Mouse (Mus musculus) kidney, adult 2 months (tissue): Measurements from ENCODE around the gene Gemin6. TPM values are rescaled to one million over a fixed set of nuclear protein-coding genes. Genes with fewer than 3 reads are reported as not detected.
"Not testable (repeated sequence)": the region's sequence is repeated elsewhere in the genome, so short reads cannot be mapped to it uniquely, and the experiment has no call there.

Experiments used
- DNase-seq: peaks from one replicate; pipeline ENCODE4 v3.0.0; 2021
- H3K27ac ChIP-seq: fragments of 200-500 bp; 2 replicates; pipeline ENCODE4 v1.5.1; 2012; ENCODE audit warnings: low read depth, low read length, control low read depth, inconsistent platforms; ENCODE audit not compliant: insufficient read depth
- H3K27me3 ChIP-seq: fragments of 200-500 bp; replicated peaks from 2 replicates; pipeline ENCODE4 v1.6.1; 2012; ENCODE audit warnings: mild to moderate bottlenecking, moderate library complexity, low read length, inconsistent platforms; ENCODE audit not compliant: control insufficient read depth, insufficient read depth
- H3K36me3 ChIP-seq: fragments of 200-500 bp; 2 replicates; pipeline ENCODE4 v1.6.1; 2012; ENCODE audit warnings: mild to moderate bottlenecking, moderate library complexity, low read length, inconsistent platforms; ENCODE audit not compliant: control insufficient read depth, insufficient read depth
- H3K4me1 ChIP-seq: fragments of 200-500 bp; 2 replicates; pipeline ENCODE4 v1.6.1; 2011; ENCODE audit warnings: low read length; ENCODE audit not compliant: control insufficient read depth, insufficient read depth
- H3K4me3 ChIP-seq: fragments of 200-500 bp; 2 replicates; pipeline ENCODE4 v1.5.1; 2011; ENCODE audit warnings: mild to moderate bottlenecking, low read depth, low read length, control low read depth; ENCODE audit not compliant: insufficient read depth
- CTCF ChIP-seq: fragments of 200-500 bp; conservative IDR thresholded peaks from 2 replicates; pipeline ENCODE4 v1.5.1; 2011; ENCODE audit warnings: low read depth, mild to moderate bottlenecking, control low read depth, low read length, moderate library complexity, mixed read lengths; ENCODE audit not compliant: insufficient read depth, insufficient read length
- POLR2A ChIP-seq: fragments of 200-500 bp; IDR thresholded peaks from one replicate; pipeline ENCODE4 v1.6.1; 2011; ENCODE audit warnings: low read depth, low read length, control low read depth
- WGBS: fragments of 180-500 bp; shearing (Covaris S2); methylation state at CpG from one replicate; pipeline ENCODE4 v1.1.7; 2018; 5-methylcytosine and 5-hydroxymethylcytosine counted together
- polyA plus RNA-seq: library from polyadenylated mRNA; depleted of rRNA; stranded (reverse); fragments of >200 nt; gene quantifications from 2 replicates; pipeline ENCODE4 v1.2.3, GENCODE M21; 2012

Gene Gemin6
- polyA plus RNA-seq, 1 experiment = 2.9 TPM

GRCm38 (mm10) chr17:80220131-80220530, 4.1 kb upstream of the Gemin6 start:
- Histone ChIP-seq H3K27me3 (no peaks in the 10 kb centered on the region), H3K27ac (no peak overlapping the region), H3K4me3 (no peak overlapping the region), H3K4me1 (peaks cover 2% of the 10 kb centered on the region; the same call in 1 of the 2 replicates), H3K36me3 (no peaks in the 10 kb centered on the region)
- WGBS = 47% methylated on average over 2 of the region's 2 CpGs
- TF ChIP-seq CTCF = no peak
- no peak for TF ChIP-seq POLR2A
- DNase-seq = no peak

- no peak for TF ChIP-seq POLR2A
- TF ChIP-seq CTCF = no peak
- Histone ChIP-seq H3K36me3 (no peaks in the 10 kb centered on the region), H3K4me3 (no peak overlapping the region), H3K27me3 (no peaks in the 10 kb centered on the region), H3K27ac (no peak overlapping the region), H3K4me1 (peaks cover 2% of the 10 kb centered on the region; the same call in 1 of the 2 replicates)
- WGBS = 74% methylated on average over 9 of the region's 9 CpGs
- DNase-seq = no peak
Measured at GRCm38 (mm10) chr17:80221202-80221601, 3.0 kb upstream of the Gemin6 start.

- peak; percentile 32 for DNase-seq
- TF ChIP-seq POLR2A (no peak), CTCF (peak; percentile 34; the same call in 1 of the 2 replicates)
- Histone ChIP-seq H3K27me3 (no peaks in the 10 kb centered on the region), H3K27ac (no peak overlapping the region), H3K4me1 (peaks cover 2% of the 10 kb centered on the region; the same call in 1 of the 2 replicates), H3K4me3 (no peak overlapping the region), H3K36me3 (no peaks in the 10 kb centered on the region)
- 36% methylated on average over 3 of the region's 3 CpGs for WGBS
Measured at GRCm38 (mm10) chr17:80221890-80222628, 2.2 kb upstream of the Gemin6 start.

GRCm38 (mm10) chr17:80223829-80224228, 412 bp upstream of the Gemin6 start:
- no peak for DNase-seq
- H3K36me3 ChIP-seq = no peaks in the 10 kb centered on the region
- H3K27ac ChIP-seq = peak overlapping the region; percentile 72; the same call in 1 of the 2 replicates
- 5% methylated on average over 9 of the region's 9 CpGs for WGBS
- H3K4me1 ChIP-seq = peaks cover 2% of the 10 kb centered on the region; the same call in 1 of the 2 replicates
- no peak for TF ChIP-seq POLR2A
- TF ChIP-seq CTCF = no peak
- H3K4me3 ChIP-seq = peak overlapping the region; percentile 56
- no peaks in the 10 kb centered on the region for H3K27me3 ChIP-seq

GRCm38 (mm10) chr17:80225142-80225541, 901 bp downstream of the Gemin6 start:
- H3K36me3 ChIP-seq, H3K4me3 ChIP-seq, DNase-seq, H3K4me1 ChIP-seq, H3K27ac ChIP-seq, H3K27me3 ChIP-seq: not testable (repeated sequence)
- WGBS = 37% methylated on average over 5 of the region's 5 CpGs

- Histone ChIP-seq H3K27ac (no peak overlapping the region), H3K4me1 (no peaks in the 10 kb centered on the region; the same call in 1 of the 2 replicates), H3K27me3 (no peaks in the 10 kb centered on the region), H3K36me3 (no peaks in the 10 kb centered on the region), H3K4me3 (no peak overlapping the region)
- WGBS = 71% methylated on average over 2 of the region's 2 CpGs
- no peak for TF ChIP-seq POLR2A
- no peak for DNase-seq
Measured at GRCm38 (mm10) chr17:80229396-80229795, 5.2 kb downstream of the Gemin6 start.

GRCm38 (mm10) chr17:80233844-80234243, 9.6 kb downstream of the Gemin6 start:
- Histone ChIP-seq H3K36me3 (no peaks in the 10 kb centered on the region), H3K4me3 (no peak overlapping the region), H3K27me3 (no peaks in the 10 kb centered on the region), H3K27ac (no peak overlapping the region), H3K4me1 (no peaks in the 10 kb centered on the region)
- DNase-seq = no peak
- TF ChIP-seq POLR2A (no peak), CTCF (no peak)
- 97% methylated on average over 5 of the region's 5 CpGs for WGBS

GRCm38 (mm10) chr17:80234376-80234775, 10.1 kb downstream of the Gemin6 start:
- H3K27ac ChIP-seq = no peak overlapping the region
- H3K27me3 ChIP-seq = no peaks in the 10 kb centered on the region
- no peak for DNase-seq
- no peaks in the 10 kb centered on the region for H3K4me1 ChIP-seq
- TF ChIP-seq CTCF (no peak), POLR2A (no peak)
- WGBS = 60% methylated on average over 7 of the region's 7 CpGs
- H3K36me3 ChIP-seq = no peaks in the 10 kb centered on the region
- no peak overlapping the region for H3K4me3 ChIP-seq
